Mouse (Mus musculus) E14TG2a.4 (cell line): ENCODE measurements at regions not wholly inside any gene's neighbourhood (a gene's known extent, or its start where the extent isn't known, plus 50 kb on each side); places are given as distances from the start of the nearest gene placed in this dataset.

Source experiments
- H3K27me3 ChIP-seq: 2 replicates; pipeline ENCODE4 v1.6.1; 2014; ENCODE audit warnings: low read length, control low read depth; ENCODE audit not compliant: insufficient read depth
- H3K36me3 ChIP-seq: 2 replicates; pipeline ENCODE4 v1.6.1; 2014; ENCODE audit warnings: low read length, control low read depth; ENCODE audit not compliant: insufficient read depth
- H3K4me1 ChIP-seq: replicated peaks from 2 replicates; pipeline ENCODE4 v1.6.1; 2014; ENCODE audit warnings: low read depth, low read length, control low read depth
- H3K4me3 ChIP-seq: replicated peaks from 2 replicates; pipeline ENCODE4 v1.5.1; 2014; ENCODE audit warnings: mild to moderate bottlenecking, low read length
- H3K9me3 ChIP-seq: 2 replicates; pipeline ENCODE4 v1.6.1; 2014; ENCODE audit warnings: low read length, control low read depth
- CTCF ChIP-seq: conservative IDR thresholded peaks from 2 replicates; pipeline ENCODE4 v1.5.1; 2014; ENCODE audit warnings: low read length
- NANOG ChIP-seq: IDR thresholded peaks from 2 replicates; pipeline ENCODE4 v1.6.1; 2014; ENCODE audit warnings: borderline replicate concordance, low read length, mixed read lengths
- POU5F1 ChIP-seq: IDR thresholded peaks from 2 replicates; pipeline ENCODE4 v1.6.1; 2014; ENCODE audit warnings: low read length, borderline replicate concordance

- no peaks in the 10 kb centered on the region for H3K36me3 ChIP-seq
- H3K4me3 ChIP-seq: no peak overlapping the region
- H3K9me3 ChIP-seq: no peaks in the 10 kb centered on the region
- TF ChIP-seq NANOG (no peak), CTCF (no peak), POU5F1 (no peak)
- no peaks in the 10 kb centered on the region for H3K27me3 ChIP-seq
- H3K4me1 ChIP-seq: no peaks in the 10 kb centered on the region
These were observed 631.8 kb upstream of the Gm21961 start for GRCm38 (mm10) chr15:65646470-65646869.

GRCm38 (mm10) chr15:65639484-65639883 is 624.8 kb upstream of the Gm21961 start:
- no peaks in the 10 kb centered on the region for H3K9me3 ChIP-seq
- TF ChIP-seq CTCF (no peak), POU5F1 (no peak), NANOG (no peak)
- H3K4me3 ChIP-seq: no peak overlapping the region
- H3K36me3 ChIP-seq: no peaks in the 10 kb centered on the region
- H3K27me3 ChIP-seq: no peaks in the 10 kb centered on the region
- no peaks in the 10 kb centered on the region for H3K4me1 ChIP-seq

DNA sequence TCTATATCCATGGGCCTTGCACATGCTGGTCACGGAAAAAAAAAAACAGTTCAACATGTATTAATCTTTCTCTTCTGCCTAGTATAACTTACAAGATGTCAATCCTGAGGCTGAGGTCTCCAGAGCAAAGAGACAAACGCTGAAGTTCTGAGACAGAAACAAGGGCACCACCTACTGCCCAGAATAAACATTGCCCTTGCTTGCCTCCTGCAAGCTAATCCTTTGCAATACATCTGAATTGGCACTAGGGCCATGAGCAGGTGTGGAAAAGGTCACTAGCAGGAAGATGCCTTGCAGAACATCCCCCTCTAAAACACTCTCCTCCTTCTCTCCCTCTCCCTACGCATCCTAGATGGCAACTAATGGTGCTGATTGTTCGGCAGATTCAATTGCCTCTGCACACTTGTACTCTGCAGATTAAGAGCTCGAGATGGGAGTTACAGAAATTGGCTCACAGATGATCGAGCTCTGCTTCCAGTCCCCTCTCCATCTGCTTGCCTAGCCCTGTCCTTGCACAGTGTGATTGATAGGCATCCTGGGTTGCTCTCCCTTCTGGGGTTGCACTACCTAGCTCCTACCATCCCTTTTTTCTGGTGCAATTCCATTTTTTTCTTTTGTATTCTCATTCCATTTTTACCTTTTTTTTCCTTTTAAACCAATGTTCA is 622.9 kb upstream of the Gm21961 start:
- no peaks in the 10 kb centered on the region for H3K27me3 ChIP-seq
- no peaks in the 10 kb centered on the region for H3K9me3 ChIP-seq
- H3K4me1 ChIP-seq: no peaks in the 10 kb centered on the region
- H3K4me3 ChIP-seq: no peak overlapping the region
- TF ChIP-seq CTCF (peak; percentile 86), NANOG (no peak), POU5F1 (no peak)
- no peaks in the 10 kb centered on the region for H3K36me3 ChIP-seq

DNA sequence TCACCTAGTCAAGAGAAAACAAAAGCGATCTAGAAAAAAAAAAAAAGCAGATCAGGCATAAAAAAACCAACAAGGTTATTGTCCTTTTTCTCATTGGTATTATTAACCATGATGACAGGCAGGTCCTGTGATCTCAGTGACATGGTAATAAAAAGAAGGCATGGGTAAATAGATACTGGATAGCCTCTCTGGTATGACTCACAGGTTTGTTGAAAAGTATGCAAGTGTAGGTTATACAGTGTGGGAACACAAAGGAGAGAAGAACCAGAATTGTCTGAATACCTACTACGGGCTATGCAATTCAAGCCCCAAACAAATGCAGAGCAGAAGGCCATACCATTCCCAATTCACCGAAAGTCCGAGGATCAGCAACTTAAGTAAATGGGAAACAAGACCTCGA is 617.7 kb upstream of the Gm21961 start:
- no peaks in the 10 kb centered on the region for H3K9me3 ChIP-seq
- no peaks in the 10 kb centered on the region for H3K4me1 ChIP-seq
- no peaks in the 10 kb centered on the region for H3K36me3 ChIP-seq
- no peaks in the 10 kb centered on the region for H3K27me3 ChIP-seq
- H3K4me3 ChIP-seq: no peak overlapping the region
- TF ChIP-seq NANOG: no peak

DNA sequence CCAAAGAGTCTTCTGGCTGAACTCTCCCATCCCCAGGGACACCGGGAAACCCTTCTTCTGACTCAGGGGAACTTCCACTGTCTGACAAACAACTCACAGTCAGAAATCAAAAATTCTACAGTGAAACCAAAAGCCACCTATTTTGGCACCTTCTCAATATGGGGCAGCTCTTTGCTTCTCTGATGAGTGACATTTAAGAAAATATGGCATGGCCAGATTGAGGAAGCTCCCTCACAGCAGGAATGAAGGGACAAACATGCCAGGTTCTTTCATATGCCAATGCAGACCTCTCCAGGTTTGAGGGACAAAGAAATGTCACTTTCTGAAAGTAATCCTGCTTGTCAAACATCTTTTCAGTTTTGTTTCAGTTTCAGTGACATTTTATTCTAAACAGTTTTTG is 615.8 kb upstream of the Gm21961 start:
- no peaks in the 10 kb centered on the region for H3K4me1 ChIP-seq
- H3K4me3 ChIP-seq: no peak overlapping the region
- TF ChIP-seq POU5F1: no peak
- TF ChIP-seq NANOG: no peak
- TF ChIP-seq CTCF: no peak
- H3K9me3 ChIP-seq: no peaks in the 10 kb centered on the region
- no peaks in the 10 kb centered on the region for H3K27me3 ChIP-seq
- H3K36me3 ChIP-seq: no peaks in the 10 kb centered on the region

GRCm38 (mm10) chr15:65592718-65593477 is 578.2 kb upstream of the Gm21961 start:
- H3K9me3 ChIP-seq: no peaks in the 10 kb centered on the region
- TF ChIP-seq CTCF (no peak), NANOG (no peak), POU5F1 (no peak)
- no peak overlapping the region for H3K4me3 ChIP-seq
- H3K27me3 ChIP-seq: no peaks in the 10 kb centered on the region
- no peaks in the 10 kb centered on the region for H3K4me1 ChIP-seq
- no peaks in the 10 kb centered on the region for H3K36me3 ChIP-seq

DNA sequence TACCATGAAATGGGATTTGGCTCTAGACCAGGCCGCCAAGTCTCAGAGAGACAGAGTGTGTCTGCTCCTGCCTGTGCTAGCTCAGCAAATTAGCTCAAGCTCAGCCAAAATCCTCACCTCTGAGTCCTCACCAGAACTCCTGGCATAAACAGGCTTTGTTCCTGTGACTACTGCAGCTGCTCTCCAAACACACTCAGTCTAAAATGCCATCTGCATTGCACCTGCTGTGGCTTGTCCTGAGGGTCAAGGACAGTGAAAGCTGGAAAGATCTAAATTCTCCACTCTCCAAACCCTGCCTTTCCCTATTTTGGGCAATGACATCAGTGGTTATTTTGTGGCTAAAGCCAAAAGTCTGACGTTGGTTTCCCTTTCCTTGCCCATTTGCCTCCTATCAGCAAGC is 570.9 kb upstream of the Gm21961 start:
- H3K4me3 ChIP-seq: no peak overlapping the region
- H3K36me3 ChIP-seq: no peaks in the 10 kb centered on the region
- no peaks in the 10 kb centered on the region for H3K9me3 ChIP-seq

DNA sequence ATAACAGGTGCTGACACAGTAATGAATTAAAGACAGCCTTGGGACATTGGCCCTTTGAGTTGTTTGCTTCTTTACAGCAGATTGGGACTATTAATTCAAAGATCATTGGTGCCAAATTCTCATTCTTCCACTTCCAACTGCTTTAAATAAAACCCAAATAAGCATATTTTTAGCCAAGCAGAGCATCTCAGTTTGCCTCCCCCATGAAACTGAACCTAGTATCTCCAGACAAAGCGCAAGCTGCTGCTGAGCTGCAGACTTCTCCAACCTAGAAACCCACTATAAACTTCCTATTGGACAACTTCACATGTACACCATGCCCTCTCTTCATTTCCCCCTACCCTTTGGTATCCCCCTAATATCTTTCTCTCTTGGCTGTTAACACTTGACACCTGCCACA is 564.6 kb upstream of the Gm21961 start:
- no peak overlapping the region for H3K4me3 ChIP-seq

More for the DNA sequence above, 570.9 kb upstream of the Gm21961 start:
- H3K27me3 ChIP-seq: no peaks in the 10 kb centered on the region
- H3K4me1 ChIP-seq: no peaks in the 10 kb centered on the region
- no peak for TF ChIP-seq CTCF
- no peak for TF ChIP-seq POU5F1
- no peak for TF ChIP-seq NANOG

GRCm38 (mm10) chr15:65567931-65568330 is 553.2 kb upstream of the Gm21961 start:
- peaks cover 8% of the 10 kb centered on the region; the same call in 1 of the 2 replicates for H3K9me3 ChIP-seq
- H3K4me1 ChIP-seq: no peaks in the 10 kb centered on the region
- no peaks in the 10 kb centered on the region for H3K27me3 ChIP-seq
- no peaks in the 10 kb centered on the region for H3K36me3 ChIP-seq
- no peak overlapping the region for H3K4me3 ChIP-seq
- TF ChIP-seq CTCF (no peak), NANOG (no peak), POU5F1 (no peak)

More for the DNA sequence above, 564.6 kb upstream of the Gm21961 start:
- H3K4me1 ChIP-seq: no peaks in the 10 kb centered on the region
- TF ChIP-seq NANOG (no peak), CTCF (no peak), POU5F1 (no peak)
- no peaks in the 10 kb centered on the region for H3K9me3 ChIP-seq
- H3K27me3 ChIP-seq: no peaks in the 10 kb centered on the region
- no peaks in the 10 kb centered on the region for H3K36me3 ChIP-seq
